Mouse (Mus musculus) intestine, embryonic 14.5 days (tissue): ENCODE data around the gene Hoxb8. TPM values are rescaled to one million over a fixed set of nuclear protein-coding genes. Genes with fewer than 3 reads are reported as not detected.

Experiments
- ATAC-seq: fragments of 200-750 bp; cut with Nextera tagmentation; replicated peaks from 2 replicates; pipeline ENCODE4 v1.8.0; 2017; ENCODE audit warnings: low read depth, moderate number of reproducible peaks, moderate TSS enrichment, moderate library complexity; ENCODE audit not compliant: low FRiP score, low TSS enrichment
- DNase-seq: peaks from one replicate; pipeline ENCODE4 v3.0.0-alpha.2; 2018; ENCODE audit warnings: low spot score
- H3K27ac ChIP-seq: fragments of 300-500 bp; sonication (generic); 2 replicates; pipeline ENCODE4 v1.5.1; 2014; ENCODE audit warnings: low read depth, mild to moderate bottlenecking, control low read depth
- H3K27me3 ChIP-seq: fragments of 300-500 bp; sonication (generic); replicated peaks from 2 replicates; pipeline ENCODE4 v1.6.1; 2014; ENCODE audit warnings: low read length, control low read depth; ENCODE audit not compliant: control insufficient read depth, insufficient read depth
- H3K36me3 ChIP-seq: fragments of 300-500 bp; sonication (generic); 2 replicates; pipeline ENCODE4 v1.6.1; 2014; ENCODE audit warnings: low read length, control low read depth; ENCODE audit not compliant: control insufficient read depth, insufficient read depth
- H3K4me1 ChIP-seq: fragments of 300-500 bp; sonication (generic); replicated peaks from 2 replicates; pipeline ENCODE4 v1.6.1; 2014; ENCODE audit warnings: low read length, control low read depth, mixed read lengths; ENCODE audit not compliant: control insufficient read depth, insufficient read depth
- H3K4me2 ChIP-seq: fragments of 300-500 bp; sonication (generic); 2 replicates; pipeline ENCODE4 v1.6.1; 2014; ENCODE audit warnings: low read length
- H3K4me3 ChIP-seq: fragments of 300-500 bp; sonication (generic); 2 replicates; pipeline ENCODE4 v1.5.1; 2014; ENCODE audit warnings: low read depth, low read length, control low read depth, mixed read lengths
- H3K9ac ChIP-seq: fragments of 300-500 bp; sonication (generic); 2 replicates; pipeline ENCODE4 v1.6.1; 2014; ENCODE audit warnings: mild to moderate bottlenecking, low read length
- H3K9me3 ChIP-seq: fragments of 300-500 bp; sonication (generic); 2 replicates; pipeline ENCODE4 v1.6.1; 2016; ENCODE audit warnings: low read length, control low read depth; ENCODE audit not compliant: control insufficient read depth
- WGBS: fragments of 180-500 bp; shearing (Covaris S2); extraction: QIAGEN DNeasy Blood & Tissue Kit; methylation state at CpG from one replicate; pipeline ENCODE4 v1.1.7; 2014; 5-methylcytosine and 5-hydroxymethylcytosine counted together
- polyA plus RNA-seq: library from polyadenylated mRNA; unstranded; fragments of >200 nt; fragmentation: Nextera tagmentation; extraction: Ambion mirVana; gene quantifications from 2 replicates; pipeline ENCODE4 v1.2.1, GENCODE M21; 2014

Hoxb8 gene
- polyA plus RNA-seq, 1 experiment from 2014 or later = 1.7 TPM

- Histone ChIP-seq H3K9me3 (no peaks in the 10 kb centered on the region), H3K36me3 (no peaks in the 10 kb centered on the region), H3K27ac (peak overlapping the region; percentile 99), H3K4me3 (peak overlapping the region; percentile 55), H3K9ac (peak overlapping the region; percentile 96), H3K27me3 (peaks cover 23% of the 10 kb centered on the region), H3K4me2 (peak overlapping the region; percentile 89), H3K4me1 (peaks cover 59% of the 10 kb centered on the region)
- no peak for ATAC-seq
- DNase-seq = no peak
- 7% methylated on average over 38 of the region's 38 CpGs for WGBS
Observed at GRCm38 (mm10) chr11:96304381-96305195, 22.9 kb downstream of the Hoxb8 start.

- WGBS = 50% methylated on average over 6 of the region's 6 CpGs
Observed at GRCm38 (mm10) chr11:96305505-96306182, 23.9 kb downstream of the Hoxb8 start.

GRCm38 (mm10) chr11:96306183-96306907, 24.6 kb downstream of the Hoxb8 start:
- Histone ChIP-seq H3K4me2 (peak overlapping the region; percentile 89), H3K27ac (peak overlapping the region; percentile 99), H3K27me3 (peaks cover 13% of the 10 kb centered on the region; the same call in 1 of the 2 replicates), H3K36me3 (no peaks in the 10 kb centered on the region), H3K9me3 (no peaks in the 10 kb centered on the region), H3K4me3 (peak overlapping the region; percentile 55), H3K4me1 (peaks cover 65% of the 10 kb centered on the region), H3K9ac (peak overlapping the region; percentile 96)
- ATAC-seq (no peak), DNase-seq (no peak)
- WGBS = 19% methylated on average over 7 of the region's 7 CpGs

More at GRCm38 (mm10) chr11:96305505-96306182, 23.9 kb downstream of the Hoxb8 start:
- Histone ChIP-seq H3K4me2 (peak overlapping the region; percentile 89), H3K4me3 (peak overlapping the region; percentile 55), H3K9ac (peak overlapping the region; percentile 96), H3K36me3 (no peaks in the 10 kb centered on the region), H3K27me3 (peaks cover 15% of the 10 kb centered on the region; the same call in 1 of the 2 replicates), H3K9me3 (no peaks in the 10 kb centered on the region), H3K27ac (peak overlapping the region; percentile 99), H3K4me1 (peaks cover 61% of the 10 kb centered on the region)
- DNase-seq (no peak), ATAC-seq (no peak)

GRCm38 (mm10) chr11:96306908-96307269, 25.2 kb downstream of the Hoxb8 start:
- Histone ChIP-seq H3K27me3 (peaks cover 8% of the 10 kb centered on the region; the same call in 1 of the 2 replicates), H3K4me2 (peak overlapping the region; percentile 89), H3K36me3 (no peaks in the 10 kb centered on the region), H3K9ac (peak overlapping the region; percentile 96), H3K9me3 (no peaks in the 10 kb centered on the region), H3K27ac (peak overlapping the region; percentile 99), H3K4me3 (peak overlapping the region; percentile 55), H3K4me1 (peaks cover 62% of the 10 kb centered on the region)
- ATAC-seq (no peak), DNase-seq (no peak)
- 7% methylated on average over 13 of the region's 13 CpGs for WGBS

- H3K9ac ChIP-seq = peak overlapping the region; percentile 96
- DNase-seq (no peak), ATAC-seq (no peak)
- H3K9me3 ChIP-seq = no peaks in the 10 kb centered on the region
- no peaks in the 10 kb centered on the region for H3K36me3 ChIP-seq
- H3K27ac ChIP-seq = peak overlapping the region; percentile 99
- H3K4me2 ChIP-seq = peak overlapping the region; percentile 89
- 22% methylated on average over 4 of the region's 4 CpGs for WGBS
- peak overlapping the region; percentile 55 for H3K4me3 ChIP-seq
- H3K27me3 ChIP-seq = 0 out of 2 replicates have a peak, but pooled peaks cover 7% of the 10 kb centered on the region
- H3K4me1 ChIP-seq = peaks cover 68% of the 10 kb centered on the region
Observed at GRCm38 (mm10) chr11:96308763-96309162, 27.1 kb downstream of the Hoxb8 start.

- peak overlapping the region; percentile 99 for H3K27ac ChIP-seq
- no peaks in the 10 kb centered on the region for H3K9me3 ChIP-seq
- peak overlapping the region; percentile 89 for H3K4me2 ChIP-seq
- H3K4me3 ChIP-seq = peak overlapping the region; percentile 55
- peaks cover 72% of the 10 kb centered on the region for H3K4me1 ChIP-seq
- peak overlapping the region; percentile 96 for H3K9ac ChIP-seq
- no peaks in the 10 kb centered on the region for H3K36me3 ChIP-seq
- WGBS = 22% methylated on average over 4 of the region's 4 CpGs
- ATAC-seq (no peak), DNase-seq (no peak)
- 0 out of 2 replicates have a peak, but pooled peaks cover 5% of the 10 kb centered on the region for H3K27me3 ChIP-seq
Observed at GRCm38 (mm10) chr11:96309288-96309687, 27.6 kb downstream of the Hoxb8 start.

- DNase-seq = no peak
- H3K9ac ChIP-seq = peak overlapping the region; percentile 96
Observed at GRCm38 (mm10) chr11:96310183-96310938, 28.7 kb downstream of the Hoxb8 start.

GRCm38 (mm10) chr11:96311097-96311496, 29.4 kb downstream of the Hoxb8 start:
- 17% methylated on average over 6 of the region's 6 CpGs for WGBS
- H3K27ac ChIP-seq = peak overlapping the region; percentile 99
- no peaks in the 10 kb centered on the region for H3K9me3 ChIP-seq
- peak overlapping the region; percentile 55 for H3K4me3 ChIP-seq
- peak overlapping the region; percentile 96 for H3K9ac ChIP-seq
- peaks cover 68% of the 10 kb centered on the region for H3K4me1 ChIP-seq
- no peaks in the 10 kb centered on the region for H3K36me3 ChIP-seq
- no peaks in the 10 kb centered on the region for H3K27me3 ChIP-seq
- DNase-seq (no peak), ATAC-seq (no peak)
- H3K4me2 ChIP-seq = peak overlapping the region; percentile 89

More at GRCm38 (mm10) chr11:96310183-96310938, 28.7 kb downstream of the Hoxb8 start:
- no peak for ATAC-seq
- Histone ChIP-seq H3K4me3 (peak overlapping the region; percentile 55), H3K4me2 (peak overlapping the region; percentile 89), H3K27ac (peak overlapping the region; percentile 99), H3K4me1 (peaks cover 71% of the 10 kb centered on the region), H3K27me3 (no peaks in the 10 kb centered on the region), H3K9me3 (no peaks in the 10 kb centered on the region), H3K36me3 (no peaks in the 10 kb centered on the region)
- WGBS = 22% methylated on average over 20 of the region's 20 CpGs
